Mouse (Mus musculus): ENCODE results near the gene Gm4216. TPM values are rescaled to one million over a fixed set of nuclear protein-coding genes. Genes with fewer than 3 reads are reported as not detected.
"Not testable (repeated sequence)": the region's sequence is repeated elsewhere in the genome, so short reads cannot be mapped to it uniquely, and the experiment has no call there.

The Gm4216 gene
- polyA plus RNA-seq (2012; rRNA removed) = not detected in 2 replicates

GRCm38 (mm10) chr7:23019823-23020222, at the start of gene Gm4216:
TSS of gene Gm4216 (minus strand) at chr7:23019923.
- DNase-seq (ENCODE audit: low read depth) = not testable (repeated sequence)

GRCm38 (mm10) chr7:23067356-23067755, 47.6 kb upstream of the Gm4216 start, which contains the start of gene Gm8720:
TSS of gene Gm8720 (minus strand) at chr7:23067456.
- not testable (repeated sequence) for DNase-seq (ENCODE audit: low read depth)

- not testable (repeated sequence) for DNase-seq (ENCODE audit: low read depth)
Observed at GRCm38 (mm10) chr7:23055240-23055639, 35.5 kb upstream of the Gm4216 start, which contains the start of gene Vmn1r163. TSS of gene Vmn1r163 (plus strand) at chr7:23055540.

- not testable (repeated sequence) for DNase-seq (ENCODE audit: low read depth)
Observed at GRCm38 (mm10) chr7:22984573-22984972, 35.1 kb downstream of the Gm4216 start, which contains the start of gene Gm4214. TSS of gene Gm4214 (minus strand) at chr7:22984673.

Other genes with a start within 250 kb of the Gm4216 start
- gene Vmn1r158, start 229.1 kb downstream of the Gm4216 start, polyA plus RNA-seq (2012; rRNA removed) = not detected in 2 replicates
- gene Vmn1r159, start 176.3 kb downstream of the Gm4216 start, polyA plus RNA-seq (2012; rRNA removed) = not detected in 2 replicates
- gene Vmn1r160, start 148.7 kb downstream of the Gm4216 start, polyA plus RNA-seq (2012; rRNA removed) = not detected in 2 replicates
- not detected in 2 replicates for gene Gm4214, start 35.2 kb downstream of the Gm4216 start, polyA plus RNA-seq (2012; rRNA removed)
- not detected in 2 replicates for gene Vmn1r163, start 35.6 kb upstream of the Gm4216 start, polyA plus RNA-seq (2012; rRNA removed)
- gene Gm8720, start 47.5 kb upstream of the Gm4216 start, polyA plus RNA-seq (2012; rRNA removed) = not detected in 2 replicates
- gene Gm10662, start 124.6 kb upstream of the Gm4216 start, polyA plus RNA-seq (2012; rRNA removed) = not detected in 2 replicates
- gene Vmn1r165, start 197.4 kb upstream of the Gm4216 start, polyA plus RNA-seq (2012; rRNA removed) = not detected in 2 replicates
- gene Vmn1r166, start 231.8 kb upstream of the Gm4216 start, polyA plus RNA-seq (2012; rRNA removed) = not detected in 2 replicates